Mouse (Mus musculus) forebrain, embryonic 10.5 days (tissue): ENCODE measurements around the gene Opcml. TPM values are rescaled to one million over a fixed set of nuclear protein-coding genes. Genes with fewer than 3 reads are reported as not detected.

Experiments
- DNase-seq: peaks from one replicate; pipeline ENCODE4 v3.0.0-alpha.2; 2017; ENCODE audit warnings: low spot score; ENCODE audit errors: extremely low spot score
- H3K27ac ChIP-seq: fragments of 300-500 bp; sonication (generic); 2 replicates; pipeline ENCODE4 v1.5.1; 2016; ENCODE audit warnings: mild to moderate bottlenecking
- H3K27me3 ChIP-seq: fragments of 300-500 bp; sonication (generic); 2 replicates; pipeline ENCODE4 v1.6.1; 2016; ENCODE audit warnings: mild to moderate bottlenecking; ENCODE audit not compliant: poor library complexity, severe bottlenecking
- H3K36me3 ChIP-seq: fragments of 300-500 bp; sonication (generic); replicated peaks from 2 replicates; pipeline ENCODE4 v1.6.1; 2016; ENCODE audit warnings: mild to moderate bottlenecking, moderate library complexity
- H3K4me1 ChIP-seq: fragments of 300-500 bp; sonication (generic); 2 replicates; pipeline ENCODE4 v1.6.1; 2016
- H3K4me3 ChIP-seq: fragments of 300-500 bp; sonication (generic); 2 replicates; pipeline ENCODE4 v1.5.1; 2016; ENCODE audit warnings: mild to moderate bottlenecking, moderate library complexity
- H3K9me3 ChIP-seq: fragments of 300-500 bp; sonication (generic); 2 replicates; pipeline ENCODE4 v1.6.1; 2016; ENCODE audit warnings: mild to moderate bottlenecking, moderate library complexity
- WGBS: fragments of 180-500 bp; shearing (Covaris S2); methylation state at CpG from one replicate; pipeline ENCODE4 v1.1.7; 2016; 5-methylcytosine and 5-hydroxymethylcytosine counted together
- polyA plus RNA-seq: library from polyadenylated mRNA; unstranded; fragments of >200 nt; fragmentation: Nextera tagmentation; extraction: Ambion mirVana; gene quantifications from 2 replicates; pipeline ENCODE4 v1.2.1, GENCODE M21; 2016

Gene Opcml
- polyA plus RNA-seq, 1 experiment from 2014 or later: 1.4 TPM

DNA sequence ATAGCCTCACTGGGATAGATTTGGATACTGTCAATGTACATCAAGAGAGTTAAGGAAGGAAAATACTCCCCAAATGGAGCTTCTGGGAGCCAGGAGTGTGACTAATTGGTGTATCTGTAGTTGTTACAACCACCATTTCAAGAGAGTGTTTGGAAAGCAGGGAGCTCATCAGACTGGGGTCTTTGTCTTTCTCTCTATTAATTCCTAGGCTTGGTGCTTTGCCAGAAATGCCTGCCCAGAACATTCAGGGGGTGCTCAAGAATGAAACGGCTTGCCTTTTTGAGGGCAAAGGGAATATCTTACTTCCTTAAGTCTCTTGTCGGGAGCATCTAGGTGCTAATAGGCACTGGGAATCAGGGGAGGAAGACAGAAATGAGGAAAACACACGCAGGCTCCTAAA lies 416.9 kb downstream of the Opcml start:
- Histone ChIP-seq H3K36me3 (no peaks in the 10 kb centered on the region), H3K4me1 (peaks cover 13% of the 10 kb centered on the region), H3K4me3 (no peak overlapping the region), H3K27me3 (no peaks in the 10 kb centered on the region), H3K27ac (no peak overlapping the region), H3K9me3 (no peaks in the 10 kb centered on the region; the same call in 1 of the 2 replicates)
- no peak for DNase-seq
- 81% methylated on average over 3 of the region's 3 CpGs for WGBS

DNA sequence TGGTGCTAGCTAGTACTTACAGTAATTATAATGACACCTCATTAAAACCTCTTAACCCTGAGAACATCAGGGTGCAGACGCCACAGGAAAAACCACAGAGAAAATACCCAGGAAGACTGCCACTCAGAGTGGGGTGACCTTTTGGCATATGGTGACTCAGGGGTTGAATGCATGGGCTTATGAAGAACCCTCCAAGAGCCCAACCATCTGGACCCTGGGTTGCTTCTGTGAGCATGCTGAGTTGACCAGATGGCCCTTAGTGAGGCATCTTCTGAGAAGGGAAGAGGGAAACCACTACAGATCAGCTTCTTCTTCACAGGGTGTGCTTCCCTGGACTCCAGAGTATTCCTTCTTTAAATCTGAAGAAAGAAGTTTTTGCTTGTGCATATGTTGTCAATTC lies 418.1 kb downstream of the Opcml start:
- H3K27ac ChIP-seq: no peak overlapping the region
- no peaks in the 10 kb centered on the region for H3K27me3 ChIP-seq
- no peaks in the 10 kb centered on the region; the same call in 1 of the 2 replicates for H3K9me3 ChIP-seq
- WGBS: 86% methylated on average over 1 of the region's 1 CpGs
- H3K36me3 ChIP-seq: no peaks in the 10 kb centered on the region
- DNase-seq: no peak
- H3K4me1 ChIP-seq: peaks cover 14% of the 10 kb centered on the region
- no peak overlapping the region for H3K4me3 ChIP-seq

DNA sequence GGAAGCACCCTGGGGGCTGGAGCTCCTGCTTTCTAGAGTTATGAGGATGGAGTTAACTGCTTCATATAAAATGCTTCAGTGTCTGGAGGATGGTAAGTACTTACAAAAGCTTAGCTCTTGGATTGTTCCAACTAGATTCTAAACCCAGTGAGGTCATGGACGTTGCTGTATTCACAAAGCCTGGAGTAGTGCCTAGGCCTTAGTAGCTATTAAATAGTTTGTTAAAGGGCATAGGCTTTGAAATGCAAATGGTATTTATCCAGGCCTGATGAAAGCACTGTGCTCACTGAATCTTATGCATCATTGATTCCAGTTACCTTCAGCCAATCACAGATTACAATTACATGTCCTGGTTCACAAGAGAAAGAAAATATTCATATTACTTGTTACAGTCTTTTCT lies 421.3 kb downstream of the Opcml start:
- Histone ChIP-seq H3K4me3 (no peak overlapping the region), H3K36me3 (no peaks in the 10 kb centered on the region), H3K9me3 (no peaks in the 10 kb centered on the region), H3K4me1 (peaks cover 21% of the 10 kb centered on the region), H3K27ac (no peak overlapping the region), H3K27me3 (no peaks in the 10 kb centered on the region)
- 47% methylated on average over 1 of the region's 1 CpGs for WGBS
- no peak for DNase-seq

DNA sequence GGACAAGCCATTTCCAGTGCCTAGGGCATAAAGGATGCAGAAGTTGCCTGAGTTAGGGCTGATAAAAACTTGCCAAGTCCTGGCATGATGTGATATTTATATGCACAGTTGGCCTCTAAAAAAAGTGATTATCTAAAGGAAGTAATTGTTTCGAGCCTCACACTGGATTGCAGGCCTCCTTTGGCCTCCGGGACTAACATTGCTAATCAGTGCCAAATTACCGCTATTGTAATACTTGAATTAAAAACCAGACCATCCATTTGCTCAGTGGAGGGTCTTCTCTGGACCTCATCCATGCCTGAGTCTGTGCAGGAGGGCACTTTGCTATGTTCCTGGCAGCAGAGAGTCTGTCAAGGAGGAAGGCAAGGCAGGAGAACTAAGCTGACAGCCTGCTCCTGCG lies 423.3 kb downstream of the Opcml start:
- no peak for DNase-seq
- Histone ChIP-seq H3K27ac (no peak overlapping the region), H3K4me1 (peaks cover 21% of the 10 kb centered on the region), H3K27me3 (no peaks in the 10 kb centered on the region), H3K36me3 (no peaks in the 10 kb centered on the region), H3K9me3 (no peaks in the 10 kb centered on the region), H3K4me3 (no peak overlapping the region)
- WGBS: 84% methylated on average over 4 of the region's 4 CpGs

DNA sequence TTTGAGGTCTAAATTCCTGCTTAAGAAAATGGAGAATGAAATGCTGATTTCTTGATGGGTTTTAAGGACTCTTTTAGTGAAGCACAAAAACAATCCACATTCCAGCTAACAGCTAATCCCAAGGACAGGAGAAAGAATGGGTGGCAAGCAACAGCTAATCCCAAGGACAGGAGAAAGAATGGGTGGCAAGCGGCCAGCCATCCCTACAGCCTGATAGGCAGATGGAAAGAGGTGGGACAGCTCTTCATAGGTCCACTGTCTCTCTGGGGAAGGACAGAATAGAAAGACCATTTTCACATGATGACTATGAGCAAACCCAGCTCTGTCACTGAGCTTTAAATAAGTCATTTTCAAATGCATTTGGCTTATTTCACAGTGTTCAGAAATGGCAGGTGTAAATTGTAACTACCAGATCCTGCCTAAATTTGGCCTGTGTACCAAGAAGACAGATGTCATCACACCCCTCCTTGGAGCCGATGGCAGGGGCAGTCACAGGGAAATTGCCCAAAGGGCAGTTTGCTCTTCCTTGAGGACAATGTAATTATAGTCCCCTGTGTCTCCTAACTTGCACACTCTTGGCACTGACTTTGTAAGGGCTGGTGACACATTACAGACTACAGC lies 427.6 kb downstream of the Opcml start:
- Histone ChIP-seq H3K36me3 (no peaks in the 10 kb centered on the region), H3K4me1 (peaks cover 7% of the 10 kb centered on the region; the same call in 1 of the 2 replicates), H3K27me3 (no peaks in the 10 kb centered on the region), H3K27ac (no peak overlapping the region), H3K9me3 (no peaks in the 10 kb centered on the region), H3K4me3 (no peak overlapping the region)
- no peak for DNase-seq
- 77% methylated on average over 2 of the region's 2 CpGs for WGBS

DNA sequence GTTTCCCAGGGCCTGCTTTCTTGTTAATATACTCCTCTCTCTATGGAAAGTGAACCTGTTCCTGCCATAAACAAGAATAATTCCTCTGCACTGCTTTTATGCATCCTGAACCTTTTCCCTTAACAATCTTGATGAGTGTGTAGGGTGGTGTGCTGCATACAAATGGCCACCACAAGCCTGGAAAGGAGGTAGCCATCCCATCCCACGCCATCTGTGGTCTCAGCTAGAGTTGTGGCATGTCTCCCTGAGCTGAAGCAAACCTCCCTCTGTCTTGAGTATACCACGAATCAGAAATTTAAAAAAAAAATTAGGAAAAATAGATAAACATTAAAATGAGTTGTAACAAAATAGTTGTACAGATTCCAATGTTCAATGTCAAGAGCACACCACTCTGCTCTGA lies 432.2 kb downstream of the Opcml start:
- no peaks in the 10 kb centered on the region for H3K36me3 ChIP-seq
- no peak overlapping the region for H3K27ac ChIP-seq
- no peaks in the 10 kb centered on the region for H3K9me3 ChIP-seq
- WGBS: 79% methylated on average over 2 of the region's 2 CpGs
- H3K4me1 ChIP-seq: no peaks in the 10 kb centered on the region
- H3K27me3 ChIP-seq: no peaks in the 10 kb centered on the region
- no peak for DNase-seq
- H3K4me3 ChIP-seq: no peak overlapping the region

DNA sequence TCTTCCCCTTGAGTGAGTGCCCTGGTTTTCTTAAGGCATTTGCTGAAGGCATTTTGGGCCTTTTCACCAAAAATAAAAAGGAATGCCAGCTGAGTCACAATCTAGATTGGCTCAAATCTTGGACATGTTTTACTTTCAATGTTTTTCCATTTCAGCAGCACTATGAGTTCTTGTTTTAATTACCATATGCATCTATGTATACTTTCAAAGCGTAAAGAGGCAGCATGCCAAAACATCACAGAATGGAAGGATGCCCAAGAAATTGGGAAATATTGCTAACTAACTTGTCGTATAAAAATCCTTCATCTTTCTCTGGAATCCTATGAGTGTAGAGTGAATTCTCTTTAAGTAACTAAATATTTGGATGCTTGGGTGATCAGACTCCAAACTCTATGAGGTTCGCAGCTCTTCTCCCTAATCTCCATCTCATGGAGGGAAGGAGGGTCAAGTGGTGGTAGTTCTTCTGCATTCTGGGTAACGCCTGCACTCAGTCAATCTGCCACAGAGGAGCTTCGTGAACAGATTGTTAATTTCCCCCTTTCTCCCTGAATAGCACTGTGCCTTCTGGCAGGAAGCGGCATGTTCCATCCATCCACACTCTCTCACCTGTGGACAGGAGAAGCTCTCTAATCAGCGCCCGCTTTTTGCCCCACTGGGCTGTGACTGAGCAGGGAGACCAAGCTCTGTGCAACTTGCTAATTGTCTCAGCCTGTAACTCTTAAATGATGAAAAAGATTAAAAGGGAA lies 435.4 kb downstream of the Opcml start:
- H3K4me1 ChIP-seq: no peaks in the 10 kb centered on the region
- H3K4me3 ChIP-seq: no peak overlapping the region
- H3K27ac ChIP-seq: no peak overlapping the region
- WGBS: 89% methylated on average over 8 of the region's 8 CpGs
- H3K36me3 ChIP-seq: no peaks in the 10 kb centered on the region
- no peak for DNase-seq
- H3K9me3 ChIP-seq: no peaks in the 10 kb centered on the region
- H3K27me3 ChIP-seq: no peaks in the 10 kb centered on the region

DNA sequence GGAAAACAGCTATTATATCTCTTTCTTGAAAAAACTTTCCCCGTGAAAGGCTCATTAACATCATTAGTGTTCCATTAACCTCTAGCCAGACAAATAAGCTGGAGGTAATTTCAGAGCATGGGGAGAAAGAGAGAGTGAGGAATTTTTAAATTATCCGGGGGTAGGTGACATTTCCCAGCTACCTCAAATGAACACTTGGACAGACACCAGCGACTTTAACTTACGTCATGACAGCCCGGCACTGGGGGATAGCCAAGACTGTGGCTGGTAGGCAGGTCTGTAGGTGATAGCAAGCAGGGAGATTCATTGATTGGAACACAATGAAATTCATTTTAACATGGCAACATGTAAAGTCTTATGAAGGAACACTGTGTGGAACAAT lies 436.0 kb downstream of the Opcml start:
- Histone ChIP-seq H3K9me3 (no peaks in the 10 kb centered on the region), H3K27me3 (no peaks in the 10 kb centered on the region), H3K4me3 (no peak overlapping the region), H3K4me1 (no peaks in the 10 kb centered on the region), H3K27ac (no peak overlapping the region), H3K36me3 (no peaks in the 10 kb centered on the region)
- no peak for DNase-seq
- 87% methylated on average over 5 of the region's 5 CpGs for WGBS

DNA sequence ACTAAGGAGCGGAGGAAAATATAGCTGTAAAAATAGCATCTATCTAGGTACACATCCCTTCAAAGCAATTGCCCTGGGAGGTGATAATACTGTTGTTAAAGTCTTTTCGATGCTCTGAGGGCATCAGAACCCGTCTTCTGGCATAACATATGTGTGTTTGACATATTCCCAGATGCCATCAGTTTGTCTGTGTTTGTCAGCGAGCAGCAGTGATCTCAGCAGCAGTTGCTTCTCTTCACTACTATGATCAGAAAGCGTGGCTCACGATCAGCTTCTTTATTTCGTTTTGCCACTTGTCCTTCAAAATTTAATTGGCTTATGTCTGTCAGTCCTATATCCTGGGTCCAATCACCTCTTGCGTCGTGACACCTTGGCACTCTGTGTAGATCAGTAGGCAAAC lies 447.9 kb downstream of the Opcml start:
- H3K27me3 ChIP-seq: no peaks in the 10 kb centered on the region
- H3K9me3 ChIP-seq: no peaks in the 10 kb centered on the region
- no peaks in the 10 kb centered on the region for H3K36me3 ChIP-seq
- WGBS: 93% methylated on average over 9 of the region's 9 CpGs
- H3K4me3 ChIP-seq: no peak overlapping the region
- no peak for DNase-seq
- no peak overlapping the region for H3K27ac ChIP-seq
- no peaks in the 10 kb centered on the region for H3K4me1 ChIP-seq

DNA sequence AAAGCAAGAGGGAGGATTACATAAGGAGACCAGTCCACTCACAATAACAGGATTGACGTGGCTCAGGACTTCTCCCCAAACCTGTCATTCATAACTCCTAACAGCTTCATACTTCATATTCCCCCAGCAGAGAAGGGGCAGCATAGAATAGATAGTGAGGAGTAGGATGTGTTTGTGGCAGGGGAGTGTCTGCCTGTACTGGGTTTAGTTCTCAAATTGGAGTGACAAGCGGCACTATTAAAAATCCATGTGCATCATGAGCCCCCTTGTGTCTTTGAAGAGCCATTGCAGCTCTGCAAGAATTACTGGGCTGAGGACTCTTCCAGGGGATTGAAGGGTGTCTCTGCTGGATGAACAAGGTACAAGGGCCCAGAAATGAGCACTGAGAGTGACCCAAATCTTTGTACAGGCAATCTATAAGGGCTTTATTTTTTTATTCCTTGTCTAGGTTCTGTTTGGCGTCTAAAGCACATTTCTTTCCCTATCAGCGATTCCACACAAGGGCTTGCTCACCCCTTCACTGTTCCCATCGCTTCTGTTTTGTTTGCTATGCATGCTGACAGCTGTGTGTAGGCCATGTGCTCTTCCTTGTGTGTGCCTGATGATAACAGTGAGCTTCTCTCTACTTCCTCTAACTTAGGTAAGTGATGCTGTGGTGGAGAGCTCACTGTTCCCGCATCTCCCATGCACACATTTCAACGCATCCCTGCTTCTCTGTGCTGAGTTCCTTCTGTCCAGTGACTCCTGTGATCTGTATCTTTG lies 457.3 kb downstream of the Opcml start:
- Histone ChIP-seq H3K36me3 (no peaks in the 10 kb centered on the region), H3K9me3 (no peaks in the 10 kb centered on the region), H3K27me3 (no peaks in the 10 kb centered on the region), H3K4me3 (no peak overlapping the region), H3K27ac (no peak overlapping the region), H3K4me1 (no peaks in the 10 kb centered on the region)
- DNase-seq: peak; percentile 36
- WGBS: 64% methylated on average over 7 of the region's 7 CpGs

DNA sequence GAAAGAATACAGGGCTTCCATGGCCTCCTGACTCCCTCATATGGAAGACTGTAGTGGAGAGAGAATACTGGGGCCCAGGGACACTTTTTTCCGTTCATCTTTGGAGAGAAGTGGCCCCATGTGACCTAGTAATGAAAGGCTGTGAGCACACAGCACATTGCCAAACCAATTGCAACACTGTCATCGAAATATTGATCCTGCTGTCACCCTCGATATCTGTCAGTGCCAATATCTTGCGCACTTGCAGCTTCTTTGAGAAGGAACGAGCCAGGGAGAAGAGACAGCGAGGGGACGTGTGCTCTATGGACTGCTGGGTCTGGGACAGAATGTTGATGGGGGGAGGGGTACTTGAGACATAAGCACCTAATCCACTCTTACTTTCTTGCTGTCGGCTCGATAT lies 460.8 kb downstream of the Opcml start:
- Histone ChIP-seq H3K9me3 (no peaks in the 10 kb centered on the region), H3K27me3 (no peaks in the 10 kb centered on the region), H3K36me3 (no peaks in the 10 kb centered on the region), H3K4me1 (peaks cover 18% of the 10 kb centered on the region), H3K4me3 (no peak overlapping the region), H3K27ac (no peak overlapping the region)
- DNase-seq: no peak
- WGBS: 90% methylated on average over 9 of the region's 9 CpGs

DNA sequence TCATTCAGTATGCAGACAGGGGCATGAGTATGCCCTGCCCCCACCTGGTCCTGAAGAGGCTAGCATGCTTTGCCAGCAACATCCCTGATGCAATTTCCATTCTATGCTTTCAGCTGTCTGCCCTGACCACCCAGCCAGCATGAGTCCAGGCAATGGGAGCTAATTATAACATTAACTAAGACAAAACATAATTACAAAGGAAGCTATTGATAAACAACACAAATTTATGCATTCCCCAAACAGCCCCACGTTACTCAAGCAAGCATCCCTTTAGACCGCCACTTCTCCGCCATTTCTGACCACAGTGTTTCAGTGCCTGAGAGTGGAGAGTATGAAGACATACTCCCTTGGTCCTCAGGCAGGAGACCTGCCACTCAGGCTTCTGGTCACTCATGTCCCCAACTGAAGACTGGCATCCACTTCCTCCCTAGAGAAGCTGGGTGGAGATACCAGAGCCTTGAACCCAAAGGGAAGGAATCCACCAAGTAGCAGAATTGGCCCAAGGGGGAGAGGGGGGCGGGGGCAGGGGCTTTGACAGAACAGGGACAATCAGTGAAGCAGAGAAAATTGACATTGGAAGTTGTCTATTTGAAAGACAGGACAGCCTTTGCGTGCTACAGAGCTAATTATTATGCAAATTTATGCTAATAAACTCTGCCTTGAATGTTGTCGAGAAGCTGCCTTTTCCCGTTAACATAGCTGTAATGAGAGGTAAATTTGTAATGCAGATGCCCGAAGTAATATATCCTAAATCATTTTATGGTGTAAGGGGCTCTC lies 464.7 kb downstream of the Opcml start:
- no peak overlapping the region for H3K4me3 ChIP-seq
- no peaks in the 10 kb centered on the region for H3K36me3 ChIP-seq
- 75% methylated on average over 8 of the region's 8 CpGs for WGBS
- no peak for DNase-seq
- H3K27me3 ChIP-seq: no peaks in the 10 kb centered on the region
- peak overlapping the region; percentile 78 for H3K27ac ChIP-seq
- no peaks in the 10 kb centered on the region for H3K9me3 ChIP-seq
- peaks cover 20% of the 10 kb centered on the region for H3K4me1 ChIP-seq
